Mouse (Mus musculus): ENCODE measurements around the gene Hsd11b2.

DNA sequence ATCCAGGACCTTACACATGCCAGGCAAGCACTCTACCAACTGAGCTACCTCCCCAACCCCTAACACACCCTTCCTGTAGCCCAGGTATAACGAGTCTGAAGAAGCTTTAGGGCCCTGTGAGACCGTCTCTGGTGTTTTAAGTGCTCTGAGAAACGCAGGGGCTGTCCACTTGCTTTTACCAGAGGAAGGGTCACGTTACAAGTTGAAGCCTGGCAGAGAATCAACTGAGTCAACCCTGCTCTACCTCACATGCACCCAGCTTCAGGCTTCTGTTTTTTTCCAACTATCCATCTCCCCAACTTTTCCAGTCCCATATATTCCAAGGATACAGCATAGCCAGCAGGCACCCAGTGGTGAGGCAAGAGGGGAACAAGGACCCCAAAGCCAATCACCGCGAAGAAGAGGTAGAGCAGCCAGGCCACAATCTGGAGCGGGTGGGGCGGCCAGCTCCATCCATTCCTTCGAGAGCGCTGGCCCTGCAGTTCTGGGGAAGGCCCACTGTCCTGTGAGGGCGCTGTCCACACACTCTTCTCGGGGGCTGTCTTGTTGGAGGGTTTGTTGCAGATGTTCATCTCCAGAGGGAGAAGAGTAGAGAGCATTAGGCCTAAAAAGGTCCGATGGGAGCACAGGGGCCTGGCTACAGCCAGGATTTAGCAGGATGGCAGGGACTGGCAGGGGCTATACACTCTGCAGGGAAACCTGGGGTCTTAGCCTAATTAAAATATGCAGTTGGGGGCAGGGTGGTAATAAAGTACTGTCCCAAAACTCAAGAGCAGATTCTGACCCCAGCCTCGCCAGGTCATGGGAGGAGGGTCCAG lies 35.1 kb upstream of the Hsd11b2 start:
- peak; percentile 67 for TF ChIP-seq CTCF (IDR thresholded peaks at IDR 0.05; ENCODE audit: low read depth)
- TF ChIP-seq EP300 (IDR thresholded peaks at IDR 0.05; ENCODE audit: low read depth): no peak

Measured in liver, embryonic 14.5 days (tissue).